Mouse (Mus musculus): ENCODE measurements around the gene Zfp449. TPM values are rescaled to one million over a fixed set of nuclear protein-coding genes. Genes with fewer than 3 reads are reported as not detected.

Zfp449 gene
- total RNA-seq, 2 experiments from 2014 or later = 3.9 to 4.0 TPM

- Histone ChIP-seq H3K27ac (no peak overlapping the region), H3K4me3 (no peak overlapping the region)
- no peak for TF ChIP-seq CTCF (IDR thresholded peaks at IDR 0.05)
- DNase-seq (ENCODE audit: extremely low spot score in 1 of 2, low spot score in 2 of 2) = no peak
- intact Hi-C loops (cut with DNase I) = no loop called here
Observed at GRCm38 (mm10) chrX:56404646-56405045, 58.4 kb downstream of the Zfp449 start.

DNA sequence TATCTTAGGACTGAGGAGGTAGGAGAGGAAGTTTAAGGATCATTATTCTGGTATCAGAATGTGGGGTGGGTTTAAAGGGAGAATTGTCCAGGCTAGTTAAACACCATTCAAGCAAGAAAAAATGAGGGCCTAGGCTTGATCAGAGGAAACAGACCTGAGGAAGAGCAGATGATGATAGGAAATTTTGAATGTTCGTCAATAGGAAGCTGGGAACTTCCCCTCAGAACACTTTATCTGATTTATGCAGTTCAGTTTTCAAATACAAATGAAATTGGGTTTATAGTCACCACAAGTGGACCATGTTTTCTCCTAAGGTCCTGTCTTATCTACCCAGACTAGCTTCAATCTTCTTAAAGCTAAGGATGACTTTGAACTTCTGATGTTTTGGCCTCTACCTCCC lies 59.3 kb downstream of the Zfp449 start:
- intact Hi-C loops (cut with DNase I) = no loop called here
- DNase-seq (ENCODE audit: extremely low spot score in 1 of 2, low spot score in 2 of 2) = no peak
- H3K4me3 ChIP-seq = no peak overlapping the region
- H3K27ac ChIP-seq = no peak overlapping the region
- TF ChIP-seq CTCF (IDR thresholded peaks at IDR 0.05) = no peak

DNA sequence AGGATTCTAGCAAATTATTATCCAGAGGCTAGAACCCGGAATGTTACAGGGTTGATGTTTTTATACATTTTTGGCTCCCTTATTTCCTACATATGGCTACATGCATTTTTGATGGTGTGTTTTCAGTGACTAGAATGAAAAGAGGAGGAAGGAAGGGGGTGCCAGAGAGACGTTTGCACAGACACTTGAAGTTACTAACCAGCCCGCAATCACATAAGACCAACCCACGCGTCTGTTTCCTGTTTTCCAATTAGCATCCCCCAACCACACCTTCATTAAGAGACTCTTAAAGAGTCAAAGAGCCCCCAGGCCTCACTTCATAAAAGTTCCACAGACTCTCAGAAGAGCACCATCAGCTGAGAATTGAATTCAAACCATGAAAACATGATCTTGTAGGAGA lies 59.9 kb downstream of the Zfp449 start:
- H3K27ac ChIP-seq = no peak overlapping the region
- TF ChIP-seq CTCF (IDR thresholded peaks at IDR 0.05) = no peak
- no peak overlapping the region for H3K4me3 ChIP-seq
- no peak for DNase-seq (ENCODE audit: extremely low spot score in 1 of 2, low spot score in 2 of 2)
- intact Hi-C loops (cut with DNase I) = no loop called here

Other genes starting within 250 kb of the Zfp449 start
- gene 3830403N18Rik, start 209.8 kb upstream of the Zfp449 start, total RNA-seq (2021) = not detected
- not detected for gene Gm773, start 133.5 kb upstream of the Zfp449 start, total RNA-seq (2021)
- gene Smim10l2a, start 28.2 kb downstream of the Zfp449 start, total RNA-seq (2021) = 10 to 100 TPM; 15.6 to 23.0 TPM
- gene Gm2174, start 101.6 kb downstream of the Zfp449 start, total RNA-seq (2021) = not detected
- 10 to 100 TPM; 35.1 to 40.5 TPM for gene Ints6l, start 108.5 kb downstream of the Zfp449 start, total RNA-seq (2021)
- gene Gm10477, start 178.3 kb downstream of the Zfp449 start, total RNA-seq (2021) = not detected
- gene Gm648, start 203.2 kb downstream of the Zfp449 start, total RNA-seq (2021) = not detected

All from left cerebral cortex, adult 2 months (tissue).